Mouse (Mus musculus) limb, embryonic 11.5 days (tissue): ENCODE data around the gene Ern1. TPM values are rescaled to one million over a fixed set of nuclear protein-coding genes. Genes with fewer than 3 reads are reported as not detected.

Source experiments
- ATAC-seq: fragments of 200-750 bp; cut with Nextera tagmentation; 2 replicates; pipeline ENCODE4 v1.8.0; 2017; ENCODE audit warnings: low read depth; ENCODE audit not compliant: insufficient number of reproducible peaks, low FRiP score, low TSS enrichment
- DNase-seq: peaks from one replicate; pipeline ENCODE4 v3.0.0-alpha.2; 2015; ENCODE audit warnings: low spot score
- H3K27ac ChIP-seq: fragments of 300-500 bp; sonication (generic); replicated peaks from 2 replicates; pipeline ENCODE4 v1.5.1; 2014; ENCODE audit warnings: low read depth, mild to moderate bottlenecking, low read length
- H3K27me3 ChIP-seq: fragments of 300-500 bp; sonication (generic); 2 replicates; pipeline ENCODE4 v1.6.1; 2014; ENCODE audit warnings: mild to moderate bottlenecking, low read length, mixed read lengths; ENCODE audit not compliant: control insufficient read depth, insufficient read depth
- H3K36me3 ChIP-seq: fragments of 300-500 bp; sonication (generic); 2 replicates; pipeline ENCODE4 v1.6.1; 2014; ENCODE audit warnings: mild to moderate bottlenecking, low read length, moderate library complexity, mixed read lengths; ENCODE audit not compliant: control insufficient read depth, insufficient read depth
- H3K4me1 ChIP-seq: fragments of 300-500 bp; sonication (generic); 2 replicates; pipeline ENCODE4 v1.6.1; 2014; ENCODE audit warnings: low read length, mixed read lengths; ENCODE audit not compliant: control insufficient read depth, insufficient read depth
- H3K4me2 ChIP-seq: fragments of 300-500 bp; sonication (generic); 2 replicates; pipeline ENCODE4 v1.6.1; 2014; ENCODE audit warnings: low read depth, mild to moderate bottlenecking, moderate library complexity; ENCODE audit not compliant: severe bottlenecking
- H3K4me3 ChIP-seq: fragments of 300-500 bp; sonication (generic); 2 replicates; pipeline ENCODE4 v1.5.1; 2014; ENCODE audit warnings: low read depth, low read length
- H3K9ac ChIP-seq: fragments of 300-500 bp; sonication (generic); 2 replicates; pipeline ENCODE4 v1.6.1; 2014; ENCODE audit warnings: mild to moderate bottlenecking, low read length
- H3K9me3 ChIP-seq: fragments of 300-500 bp; sonication (generic); 2 replicates; pipeline ENCODE4 v1.6.1; 2016; ENCODE audit warnings: low read length; ENCODE audit not compliant: control insufficient read depth
- WGBS: fragments of 180-500 bp; shearing (Covaris S2); extraction: QIAGEN DNeasy Blood & Tissue Kit; methylation state at CpG from one replicate; pipeline ENCODE4 v1.1.7; 2014; 5-methylcytosine and 5-hydroxymethylcytosine counted together
- polyA plus RNA-seq: library from polyadenylated mRNA; unstranded; fragments of >200 nt; fragmentation: Nextera tagmentation; extraction: Ambion mirVana; gene quantifications from 2 replicates; pipeline ENCODE4 v1.2.1, GENCODE M21; 2014

Gene Ern1
- polyA plus RNA-seq, 1 experiment from 2014 or later: 6.9 TPM

GRCm38 (mm10) chr11:106381883-106382282, 105.8 kb downstream of the Ern1 start:
- Histone ChIP-seq H3K27ac (no peak overlapping the region), H3K4me2 (no peak overlapping the region), H3K36me3 (no peaks in the 10 kb centered on the region), H3K9ac (no peak overlapping the region), H3K4me1 (no peaks in the 10 kb centered on the region), H3K9me3 (no peaks in the 10 kb centered on the region), H3K4me3 (no peak overlapping the region), H3K27me3 (no peaks in the 10 kb centered on the region)
- no peak for DNase-seq
- ATAC-seq: no peak
- WGBS: 90% methylated on average over 7 of the region's 7 CpGs

GRCm38 (mm10) chr11:106381011-106381410, 106.6 kb downstream of the Ern1 start:
- no peak for DNase-seq
- no peak overlapping the region for H3K27ac ChIP-seq
- no peaks in the 10 kb centered on the region for H3K27me3 ChIP-seq
- 79% methylated on average over 11 of the region's 11 CpGs for WGBS
- H3K9ac ChIP-seq: no peak overlapping the region
- no peak for ATAC-seq
- H3K4me2 ChIP-seq: no peak overlapping the region
- no peaks in the 10 kb centered on the region for H3K9me3 ChIP-seq
- H3K4me3 ChIP-seq: no peak overlapping the region
- H3K36me3 ChIP-seq: no peaks in the 10 kb centered on the region
- no peaks in the 10 kb centered on the region for H3K4me1 ChIP-seq

- Histone ChIP-seq H3K4me1 (peaks cover 10% of the 10 kb centered on the region), H3K27me3 (no peaks in the 10 kb centered on the region), H3K4me2 (no peak overlapping the region), H3K9ac (no peak overlapping the region), H3K36me3 (no peaks in the 10 kb centered on the region), H3K4me3 (no peak overlapping the region), H3K9me3 (no peaks in the 10 kb centered on the region), H3K27ac (no peak overlapping the region)
- ATAC-seq (0 out of 2 replicates have a peak, but pooled peaks have one; percentile 13), DNase-seq (no peak)
- 82% methylated on average over 5 of the region's 5 CpGs for WGBS
Measured at GRCm38 (mm10) chr11:106374979-106375378, 112.7 kb downstream of the Ern1 start.

- 59% methylated on average over 9 of the region's 9 CpGs for WGBS
Measured at GRCm38 (mm10) chr11:106374559-106374958, 113.1 kb downstream of the Ern1 start.

GRCm38 (mm10) chr11:106373998-106374397, 113.7 kb downstream of the Ern1 start:
- H3K4me2 ChIP-seq: no peak overlapping the region
- H3K4me3 ChIP-seq: no peak overlapping the region
- H3K36me3 ChIP-seq: no peaks in the 10 kb centered on the region
- no peaks in the 10 kb centered on the region for H3K27me3 ChIP-seq
- no peak overlapping the region for H3K27ac ChIP-seq
- DNase-seq (no peak), ATAC-seq (no peak)
- no peak overlapping the region for H3K9ac ChIP-seq
- 47% methylated on average over 11 of the region's 11 CpGs for WGBS
- no peaks in the 10 kb centered on the region for H3K9me3 ChIP-seq
- H3K4me1 ChIP-seq: peaks cover 10% of the 10 kb centered on the region

More at GRCm38 (mm10) chr11:106374559-106374958, 113.1 kb downstream of the Ern1 start:
- Histone ChIP-seq H3K27me3 (no peaks in the 10 kb centered on the region), H3K4me2 (no peak overlapping the region), H3K27ac (no peak overlapping the region), H3K4me1 (peaks cover 10% of the 10 kb centered on the region), H3K9ac (no peak overlapping the region), H3K36me3 (no peaks in the 10 kb centered on the region), H3K4me3 (no peak overlapping the region), H3K9me3 (no peaks in the 10 kb centered on the region)
- ATAC-seq (no peak), DNase-seq (no peak)

- no peaks in the 10 kb centered on the region for H3K9me3 ChIP-seq
- no peak for ATAC-seq
Measured at GRCm38 (mm10) chr11:106366316-106366715, 121.3 kb downstream of the Ern1 start.

GRCm38 (mm10) chr11:106365366-106365765, 122.3 kb downstream of the Ern1 start, which contains the start of gene Prr29:
Gene Prr29, plus strand, starts transcription at chr11:106365472.
- Histone ChIP-seq H3K4me3 (no peak within 1 kb of the TSS), H3K4me2 (0 out of 2 replicates have a peak within 1 kb of the TSS, but pooled peaks have one; percentile 1)
- ATAC-seq: no peak

More at GRCm38 (mm10) chr11:106366316-106366715, 121.3 kb downstream of the Ern1 start:
- H3K4me2 ChIP-seq: no peak overlapping the region
- DNase-seq: peak; percentile 86
- no peak overlapping the region for H3K27ac ChIP-seq
- 12% methylated on average over 3 of the region's 3 CpGs for WGBS
- no peaks in the 10 kb centered on the region for H3K36me3 ChIP-seq
- H3K4me1 ChIP-seq: no peaks in the 10 kb centered on the region
- H3K27me3 ChIP-seq: no peaks in the 10 kb centered on the region
- no peak overlapping the region for H3K9ac ChIP-seq
- no peak overlapping the region for H3K4me3 ChIP-seq

GRCm38 (mm10) chr11:106364712-106365111, 122.9 kb downstream of the Ern1 start:
- 10% methylated on average over 11 of the region's 11 CpGs for WGBS
- DNase-seq (no peak), ATAC-seq (no peak)
- Histone ChIP-seq H3K9me3 (no peaks in the 10 kb centered on the region), H3K27me3 (no peaks in the 10 kb centered on the region), H3K4me1 (no peaks in the 10 kb centered on the region), H3K36me3 (no peaks in the 10 kb centered on the region), H3K4me3 (no peak overlapping the region), H3K9ac (no peak overlapping the region; the same call in 1 of the 2 replicates), H3K4me2 (0 out of 2 replicates have a peak overlapping the region, but pooled peaks have one; percentile 1), H3K27ac (no peak overlapping the region)

More at GRCm38 (mm10) chr11:106365366-106365765, 122.3 kb downstream of the Ern1 start, which contains the start of gene Prr29:
- 45% methylated on average over 10 of the region's 10 CpGs for WGBS
- Histone ChIP-seq H3K27ac (no peak within 1 kb of the TSS), H3K36me3 (no peaks in the 10 kb centered on the region), H3K27me3 (no peaks in the 10 kb centered on the region), H3K9ac (no peak within 1 kb of the TSS; the same call in 1 of the 2 replicates), H3K9me3 (no peaks in the 10 kb centered on the region), H3K4me1 (no peaks in the 10 kb centered on the region)
- no peak for DNase-seq

GRCm38 (mm10) chr11:106359350-106359749, 128.3 kb downstream of the Ern1 start:
- DNase-seq: peak; percentile 65
- Histone ChIP-seq H3K4me1 (no peaks in the 10 kb centered on the region), H3K27ac (no peak overlapping the region), H3K4me2 (no peak overlapping the region), H3K9ac (no peak overlapping the region), H3K9me3 (no peaks in the 10 kb centered on the region), H3K27me3 (no peaks in the 10 kb centered on the region), H3K4me3 (no peak overlapping the region), H3K36me3 (no peaks in the 10 kb centered on the region)
- no peak for ATAC-seq
- WGBS: 25% methylated on average over 5 of the region's 5 CpGs
